Mouse (Mus musculus) testis, adult 2 months (tissue): ENCODE results near the gene Ccdc71. TPM values are rescaled to one million over a fixed set of nuclear protein-coding genes. Genes with fewer than 3 reads are reported as not detected.

Source experiments
- H3K27ac ChIP-seq: fragments of 200-500 bp; 2 replicates; pipeline ENCODE4 v1.5.1; 2012; ENCODE audit warnings: low read depth, low read length; ENCODE audit not compliant: control insufficient read depth, insufficient read depth
- H3K27me3 ChIP-seq: fragments of 200-500 bp; 2 replicates; pipeline ENCODE4 v1.6.1; 2012; ENCODE audit warnings: mild to moderate bottlenecking, low read length, moderate library complexity; ENCODE audit not compliant: control insufficient read depth, insufficient read depth
- H3K36me3 ChIP-seq: fragments of 200-500 bp; 2 replicates; pipeline ENCODE4 v1.6.1; 2012; ENCODE audit warnings: mild to moderate bottlenecking, low read length; ENCODE audit not compliant: control insufficient read depth, insufficient read depth
- H3K4me1 ChIP-seq: fragments of 200-500 bp; 2 replicates; pipeline ENCODE4 v1.6.1; 2012; ENCODE audit warnings: low read length; ENCODE audit not compliant: control insufficient read depth, insufficient read depth
- H3K4me3 ChIP-seq: fragments of 200-500 bp; 2 replicates; pipeline ENCODE4 v1.5.1; 2012; ENCODE audit warnings: low read depth, mild to moderate bottlenecking, low read length, moderate library complexity, mixed read lengths; ENCODE audit not compliant: control insufficient read depth
- CTCF ChIP-seq: fragments of 200-500 bp; IDR thresholded peaks from 2 replicates; pipeline ENCODE4 v1.5.1; 2012; ENCODE audit warnings: low read depth, mild to moderate bottlenecking, inconsistent platforms, low read length, moderate library complexity; ENCODE audit not compliant: control insufficient read depth, insufficient read depth, insufficient replicate concordance
- POLR2A ChIP-seq: fragments of 200-500 bp; IDR thresholded peaks from 2 replicates; pipeline ENCODE4 v1.6.1; 2012; ENCODE audit warnings: low read depth, mild to moderate bottlenecking, inconsistent platforms, low read length, moderate library complexity; ENCODE audit not compliant: control insufficient read depth
- polyA plus RNA-seq: library from polyadenylated mRNA; depleted of rRNA; stranded (reverse); fragments of >200 nt; gene quantifications from 2 replicates; pipeline ENCODE4 v1.2.3, GENCODE M21; 2012; rRNA removed

Gene Ccdc71
- polyA plus RNA-seq = 19.4 and 20.6 TPM in 2 replicates

DNA sequence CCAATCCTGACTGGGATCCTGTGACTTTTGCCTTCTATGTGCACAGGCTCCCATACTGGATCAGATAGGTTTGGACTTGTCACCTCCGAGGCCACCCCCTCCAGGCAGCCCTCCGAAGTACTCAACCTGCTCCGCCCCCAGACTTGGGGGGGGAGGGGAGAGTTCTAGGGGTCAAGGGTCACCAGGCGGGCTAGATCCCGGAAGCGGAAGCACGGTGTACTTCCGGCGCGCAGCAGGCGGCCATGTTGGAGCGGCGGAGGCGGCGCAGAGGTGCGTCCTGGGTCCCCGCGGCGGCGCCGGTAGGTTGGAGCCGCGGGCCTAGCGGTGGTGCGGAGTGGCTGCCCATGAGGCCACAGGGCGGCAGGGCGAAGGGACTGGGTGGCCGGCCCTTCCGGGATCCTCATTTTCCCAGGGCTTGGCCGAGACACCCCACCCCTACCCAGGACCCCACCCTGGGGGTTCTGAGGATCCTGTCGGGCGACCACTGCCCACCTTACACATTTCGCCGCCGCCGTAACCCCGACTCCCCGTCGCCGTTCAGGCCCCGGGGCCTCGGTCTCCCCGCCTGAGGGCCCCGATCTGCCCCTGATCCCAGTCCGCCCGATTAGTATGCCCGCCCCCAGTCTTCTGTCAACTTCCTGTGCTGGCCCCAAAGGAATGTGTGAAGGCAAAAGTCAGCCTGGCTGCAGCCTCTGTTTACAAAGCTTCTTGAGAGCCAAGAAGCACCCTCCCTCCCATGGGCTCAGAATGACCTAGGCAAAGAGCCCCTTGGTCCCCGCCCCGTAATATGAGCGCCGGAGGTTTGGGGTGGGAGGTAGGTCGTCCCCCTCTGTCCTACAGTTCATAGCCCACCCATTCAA, at the start of gene Ccdc71:
Gene Ccdc71, plus strand, starts transcription at position 209 of the 860 bp plus-strand sequence.
- H3K27ac ChIP-seq = peak within 1 kb of the TSS; percentile 84
- peak within 1 kb of the TSS; percentile 90 for H3K4me3 ChIP-seq
- no peak for TF ChIP-seq CTCF
- TF ChIP-seq POLR2A = peak; percentile 81
- no peaks in the 10 kb centered on the region for H3K27me3 ChIP-seq
- no peaks in the 10 kb centered on the region for H3K36me3 ChIP-seq
- peaks cover 20% of the 10 kb centered on the region for H3K4me1 ChIP-seq

DNA sequence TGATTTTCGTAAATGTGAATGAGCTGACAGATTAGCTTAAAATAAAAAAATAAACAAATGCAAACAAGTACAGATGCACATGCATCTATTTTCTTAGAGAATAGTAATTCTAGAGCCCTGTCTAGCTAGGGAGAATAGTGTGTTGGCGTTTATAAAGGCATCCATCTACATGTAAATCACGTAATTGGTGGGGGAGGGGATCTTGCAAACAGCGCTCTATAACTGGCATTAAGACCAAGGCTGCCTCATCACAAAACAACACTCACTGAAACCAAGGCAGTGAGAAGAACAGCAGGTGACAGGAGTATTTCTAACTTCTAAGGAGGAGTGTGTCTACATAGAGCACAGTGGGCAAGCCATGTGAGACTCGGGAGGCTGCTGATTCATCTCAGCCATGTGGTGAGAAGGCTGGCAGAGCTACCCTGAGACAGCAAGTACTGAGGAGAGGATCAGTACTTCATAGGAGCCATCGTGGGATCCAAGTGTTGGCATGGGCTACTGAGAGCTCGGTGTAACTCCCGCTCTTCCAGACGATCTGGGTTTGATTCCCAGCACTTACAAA, 48.9 kb upstream of the Ccdc71 start:
- H3K27ac ChIP-seq = no peak overlapping the region
- no peak overlapping the region for H3K4me3 ChIP-seq
- no peaks in the 10 kb centered on the region for H3K4me1 ChIP-seq

DNA sequence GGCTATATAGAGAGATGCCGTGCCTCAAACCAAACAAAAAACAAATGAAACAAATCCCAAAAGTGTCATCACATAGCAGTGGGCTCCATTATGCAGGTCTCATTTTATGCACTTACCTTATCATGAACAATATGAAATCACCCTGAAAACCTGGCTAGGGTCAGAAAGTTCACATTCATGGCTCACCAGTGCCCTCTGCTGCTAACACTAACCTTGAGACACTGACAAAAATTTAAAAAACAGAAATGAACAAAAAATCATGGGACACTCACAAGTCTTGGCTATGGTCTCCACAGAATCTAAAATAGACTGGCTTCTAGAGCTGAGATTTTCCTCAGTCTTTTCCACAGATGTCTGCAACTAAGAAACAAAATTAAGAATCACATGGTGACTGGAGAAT, 48.1 kb upstream of the Ccdc71 start:
- H3K27me3 ChIP-seq = no peaks in the 10 kb centered on the region
- no peak overlapping the region for H3K4me3 ChIP-seq
- TF ChIP-seq POLR2A (no peak), CTCF (no peak)
- H3K27ac ChIP-seq = no peak overlapping the region
- H3K36me3 ChIP-seq = no peaks in the 10 kb centered on the region; the same call in 1 of the 2 replicates
- H3K4me1 ChIP-seq = no peaks in the 10 kb centered on the region

More for the DNA sequence above, 48.9 kb upstream of the Ccdc71 start:
- no peak for TF ChIP-seq CTCF
- TF ChIP-seq POLR2A = no peak
- no peaks in the 10 kb centered on the region; the same call in 1 of the 2 replicates for H3K36me3 ChIP-seq
- H3K27me3 ChIP-seq = no peaks in the 10 kb centered on the region

DNA sequence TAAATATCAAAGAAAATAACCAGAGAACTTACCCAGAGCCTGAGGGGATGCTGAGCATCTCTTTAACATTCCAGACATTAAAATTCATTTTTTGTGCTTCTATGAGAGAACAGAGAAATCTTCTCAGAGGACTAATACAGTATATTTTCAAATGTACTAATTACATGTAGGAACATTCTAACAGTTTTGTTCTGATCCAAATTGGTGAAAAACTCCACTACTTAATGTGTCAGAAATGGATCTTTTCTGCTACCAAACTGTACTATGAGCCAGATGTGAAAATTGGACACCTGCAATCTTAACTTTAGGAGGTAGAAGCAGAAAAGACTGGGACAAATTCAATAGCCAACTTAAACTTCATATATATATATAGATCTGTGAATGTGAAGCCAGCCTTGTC, 31.9 kb upstream of the Ccdc71 start, which contains the start of gene Ccdc36:
Gene Ccdc36, minus strand, starts transcription at position 101 of the 400 bp plus-strand sequence.
- Histone ChIP-seq H3K4me3 (no peak within 1 kb of the TSS), H3K4me1 (peaks cover 5% of the 10 kb centered on the region), H3K27me3 (no peaks in the 10 kb centered on the region), H3K36me3 (peaks cover 1% of the 10 kb centered on the region; the same call in 1 of the 2 replicates), H3K27ac (no peak within 1 kb of the TSS)
- no peak for TF ChIP-seq CTCF
- TF ChIP-seq POLR2A = no peak

DNA sequence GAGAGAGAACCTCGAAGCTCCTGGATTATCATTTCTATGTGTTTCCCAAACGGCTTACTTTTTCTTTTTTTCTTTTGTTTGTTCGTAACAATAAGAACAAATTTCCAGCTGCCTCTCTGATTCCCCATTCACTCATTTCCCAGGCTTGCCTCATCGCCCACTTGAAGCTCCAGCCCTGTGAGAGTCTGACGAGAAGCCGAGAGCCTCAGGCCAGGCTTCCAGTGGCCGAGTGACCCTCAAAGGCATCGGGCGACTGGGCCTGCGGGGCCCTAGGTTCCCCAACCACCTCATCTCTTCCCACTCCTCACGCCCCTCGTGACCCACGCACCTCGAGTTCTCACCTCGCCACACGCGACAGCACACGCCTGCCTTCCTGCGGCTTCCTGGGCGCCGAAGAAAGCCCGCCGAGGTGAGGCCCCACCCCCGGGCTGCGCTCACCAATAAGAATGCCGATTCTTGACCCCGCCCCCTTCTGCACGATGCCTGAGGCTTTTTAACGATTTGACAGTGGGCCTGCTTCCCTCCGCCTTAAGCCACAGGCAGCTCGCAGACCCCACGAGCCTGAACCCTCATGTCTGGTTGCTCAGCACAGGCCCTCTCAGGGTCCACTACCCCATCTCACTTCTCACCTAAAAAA, 28.8 kb upstream of the Ccdc71 start:
- TF ChIP-seq POLR2A (peak; percentile 78), CTCF (no peak)
- peak overlapping the region; percentile 93 for H3K4me3 ChIP-seq
- peak overlapping the region; percentile 74 for H3K27ac ChIP-seq
- no peaks in the 10 kb centered on the region for H3K27me3 ChIP-seq
- peaks cover 5% of the 10 kb centered on the region for H3K4me1 ChIP-seq
- H3K36me3 ChIP-seq = no peaks in the 10 kb centered on the region

DNA sequence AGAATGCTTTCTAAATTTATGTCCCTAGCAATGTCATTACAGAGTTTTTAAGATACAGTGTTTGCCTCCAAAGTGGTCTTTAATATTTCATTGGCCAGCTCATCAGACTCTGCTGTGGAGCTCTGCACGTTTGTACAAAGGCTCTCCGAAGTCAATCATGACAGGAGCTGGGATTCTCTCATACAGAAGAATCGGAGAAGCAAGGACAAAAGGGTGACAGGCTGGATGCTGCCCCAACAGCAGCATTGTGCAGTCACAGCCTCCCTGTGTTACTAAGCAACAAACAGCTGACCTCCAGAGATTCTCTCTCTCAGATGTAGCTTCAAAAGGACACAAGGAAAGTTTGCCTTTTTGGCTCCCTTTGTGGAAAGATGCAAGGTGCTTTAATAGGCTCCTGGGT, 24.1 kb upstream of the Ccdc71 start, which contains the start of gene BC048562:
Gene BC048562, plus strand, starts transcription at position 301 of the 400 bp plus-strand sequence.
- TF ChIP-seq CTCF (no peak), POLR2A (no peak)
- Histone ChIP-seq H3K4me3 (peak within 1 kb of the TSS; percentile 82), H3K4me1 (peaks cover 5% of the 10 kb centered on the region), H3K27me3 (no peaks in the 10 kb centered on the region), H3K36me3 (no peaks in the 10 kb centered on the region), H3K27ac (peak within 1 kb of the TSS; percentile 56)

DNA sequence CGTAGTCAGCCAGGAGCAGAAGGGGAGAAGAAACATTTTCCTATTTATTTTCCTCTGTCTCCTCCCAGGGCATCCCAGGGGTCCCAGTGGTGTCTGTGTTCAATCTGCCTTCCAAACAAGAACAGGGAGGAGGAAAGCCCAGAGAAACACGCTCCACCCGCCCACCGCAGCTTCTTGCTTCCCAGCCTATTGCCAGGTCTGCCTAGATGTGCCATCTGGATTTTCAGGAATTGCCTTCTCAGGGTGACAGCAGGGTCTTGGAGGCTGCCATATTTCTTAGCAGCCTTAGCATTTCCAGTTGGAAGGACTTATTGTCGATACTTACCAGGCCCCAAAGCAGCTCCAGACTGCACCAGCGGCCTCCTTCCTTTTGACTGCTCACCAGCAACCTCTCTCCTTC, 21.2 kb upstream of the Ccdc71 start:
- H3K27ac ChIP-seq = no peak overlapping the region
- no peaks in the 10 kb centered on the region for H3K27me3 ChIP-seq
- no peaks in the 10 kb centered on the region for H3K4me1 ChIP-seq
- no peak overlapping the region for H3K4me3 ChIP-seq
- H3K36me3 ChIP-seq = no peaks in the 10 kb centered on the region
- TF ChIP-seq CTCF (0 out of 2 replicates have a peak, but pooled peaks have one; percentile 3), POLR2A (no peak)
